Comparison of ENCODE assay signal across 23 mouse cellular contexts in the genomic region with DNA sequence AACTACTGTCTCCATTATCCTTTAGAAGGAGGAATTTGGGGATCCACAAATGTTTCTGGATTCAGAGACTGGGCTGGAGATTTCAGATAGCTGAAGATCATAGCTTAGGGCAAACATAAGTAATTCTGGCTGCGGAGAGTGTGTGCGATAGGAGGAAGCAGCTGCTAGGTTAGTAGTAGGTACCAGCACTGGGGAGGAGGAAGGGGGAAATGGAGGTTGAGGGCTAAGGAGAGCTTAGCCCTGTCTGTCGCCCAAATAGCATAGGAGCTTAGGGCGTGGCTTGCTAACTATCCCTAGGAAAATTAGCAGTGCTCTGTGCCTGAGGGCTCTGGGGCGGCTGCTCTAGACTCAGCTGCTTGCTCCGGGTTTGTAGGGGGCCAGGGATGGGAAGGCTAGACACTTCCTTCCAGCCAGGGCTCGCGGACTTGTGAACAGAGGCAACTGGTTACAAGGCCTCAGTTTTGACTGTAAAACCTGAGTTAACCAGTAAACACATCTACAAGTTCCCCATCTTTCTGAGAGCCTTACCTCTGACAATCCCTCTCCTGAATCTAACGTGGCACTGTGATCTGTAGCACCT. TPM values are rescaled to one million over a fixed set of nuclear protein-coding genes. Genes with fewer than 3 reads are reported as not detected.
DNase-seq lines count a peak whose midpoint lies in the region; ATAC-seq lines count a peak whose summit lies in the region.
"Had no signal": no experiment of that assay in that cellular context is flagged by ENCODE, and none has a peak within 500 bp of the region (broad histone marks: within the 10 kb centered on the region; RNA-seq: fewer than 3 reads in every experiment).

No protein-coding gene starts in this region.

- ATAC-seq in intestine, embryonic 14.5 days (replicated peaks; ENCODE audit: low FRiP score, low TSS enrichment, low read depth): no peak
- no peak for ATAC-seq in intestine, embryonic 15.5 days
- no peak for ATAC-seq in limb, embryonic 11.5 days (ENCODE audit: insufficient number of reproducible peaks, low FRiP score, low TSS enrichment, low read depth)
- ATAC-seq: liver, postnatal 0 days; midbrain, embryonic 13.5 days had no signal

- H3K4me1 ChIP-seq in intestine, embryonic 14.5 days (replicated peaks; ENCODE audit: control insufficient read depth, insufficient read depth, low read length): peaks cover 16% of the 10 kb centered on the region; the same call in 1 of the 2 replicates
- H3K4me1 ChIP-seq in intestine, embryonic 15.5 days (replicated peaks): peaks cover 17% of the 10 kb centered on the region
- H3K4me1 ChIP-seq in limb, embryonic 11.5 days (ENCODE audit: control insufficient read depth, insufficient read depth, low read length): peaks cover 3% of the 10 kb centered on the region; the same call in 1 of the 2 replicates

- H3K36me3 ChIP-seq in intestine, embryonic 14.5 days (ENCODE audit: control insufficient read depth, insufficient read depth, low read length): no peaks in the 10 kb centered on the region
- no peaks in the 10 kb centered on the region for H3K36me3 ChIP-seq in intestine, embryonic 15.5 days
- H3K36me3 ChIP-seq in limb, embryonic 11.5 days (ENCODE audit: control insufficient read depth, insufficient read depth, low read length): no peaks in the 10 kb centered on the region
- H3K36me3 ChIP-seq: forebrain, embryonic 10.5 days; heart, embryonic 12.5 days; hindbrain, embryonic 12.5 days; midbrain, embryonic 13.5 days; neural tube, embryonic 13.5 days had no signal

- H3K4me2 ChIP-seq in intestine, embryonic 14.5 days (ENCODE audit: low read length): no peak overlapping the region
- H3K4me2 ChIP-seq in intestine, embryonic 15.5 days (replicated peaks): no peak overlapping the region
- no peak overlapping the region for H3K4me2 ChIP-seq in limb, embryonic 11.5 days (ENCODE audit: low read depth, severe bottlenecking)
- H3K4me2 ChIP-seq: hindbrain, embryonic 12.5 days; midbrain, embryonic 13.5 days; neural tube, embryonic 13.5 days had no signal

- 11% methylated on average over 9 of the region's 9 CpGs for WGBS in intestine, embryonic 14.5 days
- WGBS in intestine, embryonic 15.5 days: 21% methylated on average over 9 of the region's 9 CpGs
- 1% methylated on average over 9 of the region's 9 CpGs for WGBS in limb, embryonic 11.5 days

- H3K27ac ChIP-seq in intestine, embryonic 14.5 days (ENCODE audit: low read depth): no peak overlapping the region
- H3K27ac ChIP-seq in intestine, embryonic 15.5 days: no peak overlapping the region
- no peak overlapping the region for H3K27ac ChIP-seq in limb, embryonic 11.5 days (replicated peaks; ENCODE audit: low read depth, low read length)
- H3K27ac ChIP-seq: forebrain, embryonic 10.5 days; hindbrain, embryonic 12.5 days; midbrain, embryonic 13.5 days; neural tube, embryonic 13.5 days had no signal

- no peaks in the 10 kb centered on the region for H3K9me3 ChIP-seq in intestine, embryonic 14.5 days (ENCODE audit: control insufficient read depth, low read length)
- no peaks in the 10 kb centered on the region for H3K9me3 ChIP-seq in intestine, embryonic 15.5 days
- no peaks in the 10 kb centered on the region for H3K9me3 ChIP-seq in limb, embryonic 11.5 days (ENCODE audit: control insufficient read depth, low read length)
- H3K9me3 ChIP-seq: forebrain, embryonic 10.5 days; heart, embryonic 12.5 days; hindbrain, embryonic 12.5 days; midbrain, embryonic 13.5 days; neural tube, embryonic 13.5 days had no signal

- DNase-seq in intestine, embryonic 14.5 days (ENCODE audit: low spot score): peak; percentile 53
- DNase-seq in ES-CJ7 (ENCODE audit: low read depth, low spot score): peak; percentile 38
- peak; percentile 30 for DNase-seq in embryo, embryonic 10.5 days (ENCODE audit: low spot score)
- DNase-seq in limb, embryonic 11.5 days (ENCODE audit: low spot score): peak; percentile 28
- no peak for DNase-seq in kidney, postnatal 4 days
- DNase-seq in thymus, postnatal 36 days: no peak
- DNase-seq: adrenal gland, adult 2 months; cerebellum, adult 18-20 months; cerebellum, postnatal 25 days; heart, postnatal 14 days; kidney, adult 18-20 months; layer of hippocampus, adult 9-11 months; liver, postnatal 0 days; lung, postnatal 10 days had no signal

- H3K27me3 ChIP-seq in intestine, embryonic 14.5 days (replicated peaks; ENCODE audit: control insufficient read depth, insufficient read depth, low read length): peaks cover 89% of the 10 kb centered on the region
- peaks cover 54% of the 10 kb centered on the region for H3K27me3 ChIP-seq in intestine, embryonic 15.5 days (replicated peaks)
- H3K27me3 ChIP-seq in limb, embryonic 11.5 days (ENCODE audit: control insufficient read depth, insufficient read depth, low read length): peaks cover 63% of the 10 kb centered on the region
- H3K27me3 ChIP-seq: CH12.LX had no signal

- H3K4me3 ChIP-seq in intestine, embryonic 14.5 days (ENCODE audit: low read depth, low read length): no peak overlapping the region
- H3K4me3 ChIP-seq in intestine, embryonic 15.5 days (replicated peaks): no peak overlapping the region
- no peak overlapping the region for H3K4me3 ChIP-seq in limb, embryonic 11.5 days (ENCODE audit: low read depth, low read length)
- H3K4me3 ChIP-seq: forebrain, embryonic 10.5 days; heart, embryonic 12.5 days; hindbrain, embryonic 12.5 days; midbrain, embryonic 13.5 days; neural tube, embryonic 13.5 days had no signal

- no peak overlapping the region for H3K9ac ChIP-seq in intestine, embryonic 14.5 days (ENCODE audit: low read length)
- no peak overlapping the region for H3K9ac ChIP-seq in intestine, embryonic 15.5 days
- no peak overlapping the region for H3K9ac ChIP-seq in limb, embryonic 11.5 days (ENCODE audit: low read length)
- H3K9ac ChIP-seq: heart, embryonic 12.5 days; hindbrain, embryonic 12.5 days; liver, postnatal 0 days; midbrain, embryonic 13.5 days; neural tube, embryonic 13.5 days had no signal

RNA-seq across cellular contexts. Expression of gene Prdm8, which starts 4.7 kb away (rescaled TPM):
- polyA plus RNA-seq in intestine, embryonic 14.5 days (2014; fragmentation: Nextera tagmentation; extraction: Ambion mirVana): 0.19 and 0.22 TPM in 2 replicates
- 0.13 TPM in 1 of 2 replicates, not detected in the other for polyA plus RNA-seq in intestine, embryonic 15.5 days (2015; fragmentation: Nextera tagmentation; extraction: Ambion mirVana)
- polyA plus RNA-seq in limb, embryonic 11.5 days (2014; fragmentation: Nextera tagmentation; extraction: Ambion mirVana): 0.07 and 0.10 TPM in 2 replicates
- polyA plus RNA-seq: heart, embryonic 12.5 days; liver, adult 2 months; liver, postnatal 0 days; thymus, postnatal 0 days had no signal

Comparison
In these comparisons a context has a peak if more than half of its experiments do, and no peak if none do; other contexts are left out.
1. DNase-seq: peak in intestine, embryonic 14.5 days (single experiment), ES-CJ7 (single experiment), embryo, embryonic 10.5 days (single experiment) and limb, embryonic 11.5 days (single experiment); none in kidney, postnatal 4 days (0 of 2) and thymus, postnatal 36 days (0 of 2).